Mouse (Mus musculus) C2C12 (cell line): Measurements from ENCODE around the gene Cabp1.

Experiments used
- CEBPB ChIP-seq: IDR thresholded peaks from one replicate; pipeline ENCODE4 v1.6.1; 2011; ENCODE audit warnings: low read depth, mild to moderate bottlenecking, control low read depth, moderate library complexity
- CTCF ChIP-seq: IDR thresholded peaks from one replicate; pipeline ENCODE4 v1.5.1; 2011; ENCODE audit not compliant: control insufficient read depth, insufficient read depth, insufficient read length
- MYOG ChIP-seq: IDR thresholded peaks from one replicate; pipeline ENCODE4 v1.6.1; 2011; ENCODE audit not compliant: control insufficient read depth, insufficient read length; ENCODE audit errors: extremely low read depth
- USF1 ChIP-seq: IDR thresholded peaks from one replicate; pipeline ENCODE4 v1.6.1; 2011; ENCODE audit warnings: low read depth, mild to moderate bottlenecking, control low read depth, moderate library complexity

- TF ChIP-seq CTCF: no peak
- TF ChIP-seq USF1: no peak
- no peak for TF ChIP-seq CEBPB
- TF ChIP-seq MYOG: no peak
Observed at GRCm38 (mm10) chr5:115165895-115166814, 28.0 kb downstream of the Cabp1 start.
